Mouse (Mus musculus): ENCODE measurements around the gene Olfm3. TPM values are rescaled to one million over a fixed set of nuclear protein-coding genes. Genes with fewer than 3 reads are reported as not detected.

Gene Olfm3
- polyA plus RNA-seq (2015; fragmentation: Nextera tagmentation; extraction: Ambion mirVana): 0.02 TPM in 1 of 2 replicates, not detected in the other

GRCm38 (mm10) chr3:114903924-114904438 is at the start of gene Olfm3:
Gene Olfm3 (plus strand): TSS chr3:114904078.
- no peak within 1 kb of the TSS for H3K27ac ChIP-seq (ENCODE audit: low read length)
- H3K9ac ChIP-seq (ENCODE audit: low read depth, low read length): no peak within 1 kb of the TSS
- no peaks in the 10 kb centered on the region for H3K36me3 ChIP-seq (ENCODE audit: control insufficient read depth, insufficient read depth)
- no peak for ATAC-seq (ENCODE audit: low read depth)
- 7% methylated on average over 21 of the region's 21 CpGs for WGBS (ENCODE audit: insufficient replicate concordance)
- no peak within 1 kb of the TSS for H3K4me3 ChIP-seq (ENCODE audit: low read depth, low read length)
- no peaks in the 10 kb centered on the region for H3K27me3 ChIP-seq (ENCODE audit: control insufficient read depth, insufficient read depth, low read depth, low read length)
- no peak within 1 kb of the TSS for H3K4me2 ChIP-seq (ENCODE audit: low read depth, low read length)
- no peaks in the 10 kb centered on the region for H3K9me3 ChIP-seq (replicated peaks; ENCODE audit: control insufficient read depth, low read length)
- no peaks in the 10 kb centered on the region for H3K4me1 ChIP-seq (ENCODE audit: control insufficient read depth, low read depth, low read length)

- Histone ChIP-seq H3K9me3 (replicated peaks; ENCODE audit: control insufficient read depth, low read length) (no peaks in the 10 kb centered on the region), H3K9ac (ENCODE audit: low read depth, low read length) (no peak overlapping the region), H3K4me3 (ENCODE audit: low read depth, low read length) (no peak overlapping the region), H3K36me3 (ENCODE audit: control insufficient read depth, insufficient read depth) (no peaks in the 10 kb centered on the region), H3K27me3 (ENCODE audit: control insufficient read depth, insufficient read depth, low read depth, low read length) (no peaks in the 10 kb centered on the region), H3K4me2 (ENCODE audit: low read depth, low read length) (no peak overlapping the region), H3K27ac (ENCODE audit: low read length) (no peak overlapping the region), H3K4me1 (ENCODE audit: control insufficient read depth, low read depth, low read length) (no peaks in the 10 kb centered on the region)
- 13% methylated on average over 3 of the region's 3 CpGs for WGBS (ENCODE audit: insufficient replicate concordance)
- ATAC-seq (ENCODE audit: low read depth): no peak
Observed at GRCm38 (mm10) chr3:114889764-114890163, 14.1 kb upstream of the Olfm3 start.

- no peaks in the 10 kb centered on the region for H3K27me3 ChIP-seq (ENCODE audit: control insufficient read depth, insufficient read depth, low read depth, low read length)
- no peak overlapping the region for H3K4me3 ChIP-seq (ENCODE audit: low read depth, low read length)
- H3K9me3 ChIP-seq (replicated peaks; ENCODE audit: control insufficient read depth, low read length): no peaks in the 10 kb centered on the region
- H3K27ac ChIP-seq (ENCODE audit: low read length): no peak overlapping the region
- no peaks in the 10 kb centered on the region for H3K36me3 ChIP-seq (ENCODE audit: control insufficient read depth, insufficient read depth)
- H3K9ac ChIP-seq (ENCODE audit: low read depth, low read length): no peak overlapping the region
- H3K4me1 ChIP-seq (ENCODE audit: control insufficient read depth, low read depth, low read length): no peaks in the 10 kb centered on the region
- no peak overlapping the region for H3K4me2 ChIP-seq (ENCODE audit: low read depth, low read length)
- no peak for ATAC-seq (ENCODE audit: low read depth)
- 21% methylated on average over 16 of the region's 16 CpGs for WGBS (ENCODE audit: insufficient replicate concordance)
Observed at GRCm38 (mm10) chr3:114904633-114905423, 950 bp downstream of the Olfm3 start.

GRCm38 (mm10) chr3:114907537-114907936 is 3.7 kb downstream of the Olfm3 start:
- ATAC-seq (ENCODE audit: low read depth): no peak
- Histone ChIP-seq H3K9me3 (replicated peaks; ENCODE audit: control insufficient read depth, low read length) (no peaks in the 10 kb centered on the region), H3K4me2 (ENCODE audit: low read depth, low read length) (no peak overlapping the region), H3K9ac (ENCODE audit: low read depth, low read length) (no peak overlapping the region), H3K4me1 (ENCODE audit: control insufficient read depth, low read depth, low read length) (no peaks in the 10 kb centered on the region), H3K27me3 (ENCODE audit: control insufficient read depth, insufficient read depth, low read depth, low read length) (no peaks in the 10 kb centered on the region), H3K4me3 (ENCODE audit: low read depth, low read length) (no peak overlapping the region), H3K27ac (ENCODE audit: low read length) (no peak overlapping the region), H3K36me3 (ENCODE audit: control insufficient read depth, insufficient read depth) (no peaks in the 10 kb centered on the region)

- WGBS (ENCODE audit: insufficient replicate concordance): 62% methylated on average over 3 of the region's 3 CpGs
Observed at GRCm38 (mm10) chr3:114908846-114909245, 5.0 kb downstream of the Olfm3 start.

GRCm38 (mm10) chr3:114920102-114920501 is 16.2 kb downstream of the Olfm3 start:
- no peaks in the 10 kb centered on the region for H3K27me3 ChIP-seq (ENCODE audit: control insufficient read depth, insufficient read depth, low read depth, low read length)
- no peak overlapping the region for H3K4me2 ChIP-seq (ENCODE audit: low read depth, low read length)
- no peak overlapping the region for H3K4me3 ChIP-seq (ENCODE audit: low read depth, low read length)
- no peaks in the 10 kb centered on the region for H3K4me1 ChIP-seq (ENCODE audit: control insufficient read depth, low read depth, low read length)
- no peak for ATAC-seq (ENCODE audit: low read depth)
- 68% methylated on average over 3 of the region's 3 CpGs for WGBS (ENCODE audit: insufficient replicate concordance)
- H3K36me3 ChIP-seq (ENCODE audit: control insufficient read depth, insufficient read depth): no peaks in the 10 kb centered on the region
- H3K27ac ChIP-seq (ENCODE audit: low read length): no peak overlapping the region
- H3K9me3 ChIP-seq (replicated peaks; ENCODE audit: control insufficient read depth, low read length): no peaks in the 10 kb centered on the region
- no peak overlapping the region for H3K9ac ChIP-seq (ENCODE audit: low read depth, low read length)

More at GRCm38 (mm10) chr3:114908846-114909245, 5.0 kb downstream of the Olfm3 start:
- Histone ChIP-seq H3K4me2 (ENCODE audit: low read depth, low read length) (no peak overlapping the region), H3K9me3 (replicated peaks; ENCODE audit: control insufficient read depth, low read length) (no peaks in the 10 kb centered on the region), H3K9ac (ENCODE audit: low read depth, low read length) (no peak overlapping the region), H3K4me3 (ENCODE audit: low read depth, low read length) (no peak overlapping the region), H3K27me3 (ENCODE audit: control insufficient read depth, insufficient read depth, low read depth, low read length) (no peaks in the 10 kb centered on the region), H3K36me3 (ENCODE audit: control insufficient read depth, insufficient read depth) (no peaks in the 10 kb centered on the region), H3K27ac (ENCODE audit: low read length) (no peak overlapping the region), H3K4me1 (ENCODE audit: control insufficient read depth, low read depth, low read length) (no peaks in the 10 kb centered on the region)
- ATAC-seq (ENCODE audit: low read depth): no peak

GRCm38 (mm10) chr3:114929605-114930004 is 25.7 kb downstream of the Olfm3 start:
- WGBS (ENCODE audit: insufficient replicate concordance): 71% methylated on average over 4 of the region's 4 CpGs
- no peak overlapping the region for H3K9ac ChIP-seq (ENCODE audit: low read depth, low read length)
- no peaks in the 10 kb centered on the region for H3K27me3 ChIP-seq (ENCODE audit: control insufficient read depth, insufficient read depth, low read depth, low read length)
- no peak overlapping the region for H3K27ac ChIP-seq (ENCODE audit: low read length)
- no peaks in the 10 kb centered on the region for H3K9me3 ChIP-seq (replicated peaks; ENCODE audit: control insufficient read depth, low read length)
- no peak overlapping the region for H3K4me2 ChIP-seq (ENCODE audit: low read depth, low read length)
- ATAC-seq (ENCODE audit: low read depth): no peak
- no peak overlapping the region for H3K4me3 ChIP-seq (ENCODE audit: low read depth, low read length)
- no peaks in the 10 kb centered on the region for H3K36me3 ChIP-seq (ENCODE audit: control insufficient read depth, insufficient read depth)
- H3K4me1 ChIP-seq (ENCODE audit: control insufficient read depth, low read depth, low read length): no peaks in the 10 kb centered on the region

GRCm38 (mm10) chr3:114930336-114930735 is 26.5 kb downstream of the Olfm3 start:
- no peaks in the 10 kb centered on the region for H3K36me3 ChIP-seq (ENCODE audit: control insufficient read depth, insufficient read depth)
- H3K4me2 ChIP-seq (ENCODE audit: low read depth, low read length): no peak overlapping the region
- H3K27me3 ChIP-seq (ENCODE audit: control insufficient read depth, insufficient read depth, low read depth, low read length): no peaks in the 10 kb centered on the region
- H3K4me1 ChIP-seq (ENCODE audit: control insufficient read depth, low read depth, low read length): no peaks in the 10 kb centered on the region
- WGBS (ENCODE audit: insufficient replicate concordance): 30% methylated on average over 2 of the region's 2 CpGs
- H3K4me3 ChIP-seq (ENCODE audit: low read depth, low read length): no peak overlapping the region
- no peaks in the 10 kb centered on the region for H3K9me3 ChIP-seq (replicated peaks; ENCODE audit: control insufficient read depth, low read length)
- no peak overlapping the region for H3K9ac ChIP-seq (ENCODE audit: low read depth, low read length)
- no peak for ATAC-seq (ENCODE audit: low read depth)
- H3K27ac ChIP-seq (ENCODE audit: low read length): no peak overlapping the region

- no peaks in the 10 kb centered on the region for H3K36me3 ChIP-seq (ENCODE audit: control insufficient read depth, insufficient read depth)
- no peak overlapping the region for H3K9ac ChIP-seq (ENCODE audit: low read depth, low read length)
- no peak overlapping the region for H3K4me3 ChIP-seq (ENCODE audit: low read depth, low read length)
- WGBS (ENCODE audit: insufficient replicate concordance): 53% methylated on average over 2 of the region's 2 CpGs
- no peaks in the 10 kb centered on the region for H3K27me3 ChIP-seq (ENCODE audit: control insufficient read depth, insufficient read depth, low read depth, low read length)
- H3K4me1 ChIP-seq (ENCODE audit: control insufficient read depth, low read depth, low read length): no peaks in the 10 kb centered on the region
- H3K4me2 ChIP-seq (ENCODE audit: low read depth, low read length): no peak overlapping the region
- no peak for ATAC-seq (ENCODE audit: low read depth)
- no peaks in the 10 kb centered on the region for H3K9me3 ChIP-seq (replicated peaks; ENCODE audit: control insufficient read depth, low read length)
- H3K27ac ChIP-seq (ENCODE audit: low read length): no peak overlapping the region
Observed at GRCm38 (mm10) chr3:114930796-114931195, 26.9 kb downstream of the Olfm3 start.

All from liver, embryonic 16.5 days (tissue).